Mouse (Mus musculus): Measurements from ENCODE around the gene Usp35. TPM values are rescaled to one million over a fixed set of nuclear protein-coding genes. Genes with fewer than 3 reads are reported as not detected.

Usp35 gene
- polyA plus RNA-seq, 1 experiment from 2014 or later = 5.1 TPM

DNA sequence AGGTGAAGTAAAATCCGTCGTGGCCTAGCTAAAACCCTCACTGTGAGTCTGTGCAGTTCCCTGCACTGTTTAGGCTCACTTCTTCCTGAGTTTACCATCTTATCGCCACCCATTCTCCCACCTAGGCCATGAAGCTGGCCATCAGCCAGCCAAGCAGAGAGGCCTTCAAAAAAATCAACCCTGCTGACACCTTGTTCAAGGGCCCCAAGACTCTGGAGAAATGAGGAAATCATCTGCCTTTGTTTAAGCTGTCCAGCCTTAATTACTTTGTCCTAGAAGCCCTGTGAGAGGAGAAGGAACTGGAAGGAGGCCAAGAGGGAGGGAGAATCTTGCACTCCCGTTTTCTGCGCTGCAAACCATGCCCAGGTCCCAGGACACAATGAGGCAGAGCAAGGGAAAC lies 24.4 kb upstream of the Usp35 start:
- Histone ChIP-seq H3K4me1 (peaks cover 7% of the 10 kb centered on the region; the same call in 1 of the 2 replicates), H3K4me3 (no peak overlapping the region), H3K9ac (no peak overlapping the region), H3K4me2 (replicated peaks) (no peak overlapping the region), H3K27me3 (no peaks in the 10 kb centered on the region), H3K9me3 (replicated peaks) (no peaks in the 10 kb centered on the region), H3K36me3 (no peaks in the 10 kb centered on the region), H3K27ac (no peak overlapping the region)
- WGBS = 84% methylated on average over 5 of the region's 5 CpGs
- no peak for ATAC-seq (ENCODE audit: low FRiP score)

DNA sequence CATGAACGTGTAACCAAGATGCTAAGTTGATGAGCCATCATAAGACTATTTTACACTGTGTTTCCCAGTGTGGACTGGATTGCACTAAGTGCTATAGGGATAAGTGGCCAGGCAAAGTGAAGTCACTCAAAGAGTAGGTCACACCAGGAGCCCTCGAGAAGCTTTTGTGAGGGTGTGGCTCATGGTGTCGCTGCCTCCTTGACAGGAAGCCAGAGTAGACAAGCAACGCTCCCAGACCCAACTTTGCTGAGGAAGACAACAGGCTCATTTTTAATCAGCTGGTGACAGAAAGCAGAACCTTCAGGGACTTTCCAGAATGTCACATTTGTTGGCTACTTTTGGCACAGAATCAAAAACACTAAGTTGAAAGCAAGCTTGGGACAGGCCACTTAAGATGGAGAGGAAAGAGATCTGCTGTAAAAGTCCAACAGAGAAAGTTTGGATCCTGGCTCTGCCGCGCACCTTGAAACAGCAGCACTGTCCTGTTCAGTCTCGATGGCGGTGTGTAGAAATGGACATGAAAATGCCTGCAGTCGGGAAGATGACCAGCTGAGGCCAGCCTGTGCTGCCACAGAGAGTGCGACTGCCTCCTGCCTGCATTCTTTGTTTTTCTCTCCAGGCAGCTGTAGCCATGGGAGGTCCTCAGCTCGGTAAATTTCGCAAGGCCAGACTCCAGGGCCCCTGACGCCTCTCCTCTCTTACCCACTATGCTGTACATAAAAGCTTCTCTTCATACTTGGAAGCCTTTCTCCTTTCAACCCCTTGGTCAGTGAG lies 23.4 kb upstream of the Usp35 start:
- H3K9ac ChIP-seq = no peak overlapping the region
- ATAC-seq (ENCODE audit: low FRiP score) = no peak
- peaks cover 8% of the 10 kb centered on the region; the same call in 1 of the 2 replicates for H3K4me1 ChIP-seq
- H3K27me3 ChIP-seq = no peaks in the 10 kb centered on the region
- no peaks in the 10 kb centered on the region for H3K9me3 ChIP-seq (replicated peaks)
- no peak overlapping the region for H3K27ac ChIP-seq
- no peak overlapping the region for H3K4me3 ChIP-seq
- no peak overlapping the region for H3K4me2 ChIP-seq (replicated peaks)
- 41% methylated on average over 13 of the region's 13 CpGs for WGBS
- H3K36me3 ChIP-seq = no peaks in the 10 kb centered on the region

DNA sequence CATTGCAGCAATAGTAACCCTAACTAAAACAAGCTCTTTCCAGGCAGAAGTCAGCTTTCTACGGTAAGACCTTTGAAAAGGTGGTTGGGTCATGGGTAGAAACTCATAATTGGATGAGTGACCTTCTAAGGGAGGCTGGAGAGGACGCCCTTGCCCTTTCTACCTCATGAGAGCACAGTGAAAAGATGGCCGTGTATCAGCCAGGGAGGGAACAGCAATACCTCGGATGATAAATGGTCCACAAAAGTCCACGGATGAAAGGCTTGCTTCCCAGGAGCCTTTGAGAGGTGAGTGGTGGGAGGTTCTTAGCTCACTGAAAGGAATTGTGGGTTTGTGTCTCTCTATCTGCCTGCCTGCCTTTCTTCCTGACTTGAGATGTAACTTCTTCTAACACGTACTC lies 21.5 kb upstream of the Usp35 start:
- Histone ChIP-seq H3K4me3 (no peak overlapping the region), H3K9ac (no peak overlapping the region), H3K9me3 (replicated peaks) (no peaks in the 10 kb centered on the region), H3K36me3 (peaks cover 3% of the 10 kb centered on the region), H3K4me2 (replicated peaks) (no peak overlapping the region), H3K27ac (no peak overlapping the region), H3K4me1 (peaks cover 8% of the 10 kb centered on the region; the same call in 1 of the 2 replicates), H3K27me3 (no peaks in the 10 kb centered on the region)
- no peak for ATAC-seq (ENCODE audit: low FRiP score)
- WGBS = 91% methylated on average over 6 of the region's 6 CpGs

DNA sequence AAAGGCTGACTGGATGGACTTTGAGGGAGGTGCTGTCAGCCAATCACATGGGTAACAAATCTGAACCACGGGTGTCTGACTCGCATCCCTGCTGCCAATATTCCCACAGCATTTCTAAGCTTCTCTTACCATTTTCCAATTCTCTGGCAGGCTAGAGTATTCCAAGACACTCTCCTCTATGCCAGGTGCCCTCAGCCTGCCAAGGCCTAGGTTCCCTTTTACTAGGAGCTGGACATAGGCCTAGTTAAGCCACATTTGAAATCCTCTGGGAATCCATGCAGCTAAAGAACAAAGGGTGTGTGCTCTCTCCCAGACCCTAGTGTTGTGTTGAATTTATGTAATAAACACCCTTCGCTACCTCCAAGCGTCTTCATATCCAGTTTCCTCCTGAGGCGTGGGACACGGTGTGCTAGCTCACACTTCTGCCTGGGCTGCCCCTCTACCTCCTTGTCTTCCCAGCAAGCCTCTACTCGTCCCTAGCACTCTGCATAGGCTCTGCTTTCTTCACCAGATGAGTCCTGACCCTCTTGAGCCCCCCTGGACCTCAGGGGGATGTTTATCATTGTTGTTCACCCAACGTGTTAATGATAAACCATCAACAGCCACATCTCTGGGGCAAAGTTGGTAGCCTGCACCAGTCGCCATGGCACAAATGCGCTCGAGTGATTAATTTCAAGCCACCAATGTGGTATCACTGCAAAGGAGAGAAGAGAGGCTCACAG lies 20.1 kb upstream of the Usp35 start:
- Histone ChIP-seq H3K9ac (no peak overlapping the region), H3K27me3 (no peaks in the 10 kb centered on the region), H3K4me3 (no peak overlapping the region), H3K4me1 (peaks cover 8% of the 10 kb centered on the region; the same call in 1 of the 2 replicates), H3K9me3 (replicated peaks) (no peaks in the 10 kb centered on the region), H3K27ac (no peak overlapping the region), H3K36me3 (peaks cover 10% of the 10 kb centered on the region), H3K4me2 (replicated peaks) (no peak overlapping the region)
- 86% methylated on average over 11 of the region's 11 CpGs for WGBS
- no peak for ATAC-seq (ENCODE audit: low FRiP score)

DNA sequence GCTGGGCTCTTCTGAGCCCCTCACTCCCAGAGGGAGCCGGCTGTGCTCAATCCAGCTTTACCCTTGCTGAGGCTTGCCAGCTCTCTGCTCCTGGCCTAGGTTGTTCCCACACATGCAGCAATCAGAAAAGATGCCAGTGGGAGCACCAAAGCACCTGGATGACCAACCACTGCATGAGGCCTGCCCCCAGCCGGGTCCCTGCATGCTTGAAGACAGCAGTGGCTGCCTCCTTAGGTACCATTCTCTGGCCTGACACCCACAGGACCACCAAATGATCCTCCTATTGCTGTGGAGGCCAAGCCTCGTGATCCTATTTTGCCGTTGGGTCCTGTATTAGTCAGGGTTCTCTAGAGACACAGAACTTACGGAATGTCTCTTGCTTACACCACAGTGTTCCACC lies 19.1 kb upstream of the Usp35 start:
- H3K4me2 ChIP-seq (replicated peaks) = no peak overlapping the region
- no peak overlapping the region for H3K9ac ChIP-seq
- H3K4me1 ChIP-seq = peaks cover 8% of the 10 kb centered on the region; the same call in 1 of the 2 replicates
- ATAC-seq (ENCODE audit: low FRiP score) = no peak
- H3K27ac ChIP-seq = no peak overlapping the region
- no peak overlapping the region for H3K4me3 ChIP-seq
- no peaks in the 10 kb centered on the region for H3K27me3 ChIP-seq
- 86% methylated on average over 5 of the region's 5 CpGs for WGBS
- H3K36me3 ChIP-seq = peaks cover 10% of the 10 kb centered on the region
- no peaks in the 10 kb centered on the region for H3K9me3 ChIP-seq (replicated peaks)

DNA sequence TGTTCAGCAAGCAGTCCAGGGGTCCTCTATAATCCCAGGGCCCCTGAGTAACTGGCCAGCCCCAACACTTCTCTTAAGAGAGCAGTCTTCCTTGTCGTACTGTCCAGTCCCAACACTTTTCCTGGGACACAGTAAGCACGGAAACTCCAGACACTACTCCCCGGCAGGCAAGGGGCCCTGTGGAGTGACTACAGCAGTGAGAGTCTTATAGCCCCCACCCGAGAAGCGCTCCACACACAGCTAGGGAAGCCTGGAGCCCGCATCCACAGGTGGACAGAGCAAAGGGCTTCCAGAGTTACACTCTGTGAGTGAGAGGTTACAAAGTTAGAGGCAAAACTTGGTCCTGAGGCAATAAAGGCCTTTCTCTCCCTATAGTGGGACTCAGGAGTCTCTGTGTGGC lies 17.6 kb upstream of the Usp35 start:
- Histone ChIP-seq H3K9me3 (replicated peaks) (no peaks in the 10 kb centered on the region), H3K4me3 (no peak overlapping the region), H3K9ac (no peak overlapping the region), H3K4me1 (peaks cover 8% of the 10 kb centered on the region), H3K4me2 (replicated peaks) (no peak overlapping the region), H3K27ac (no peak overlapping the region), H3K27me3 (no peaks in the 10 kb centered on the region), H3K36me3 (peaks cover 10% of the 10 kb centered on the region)
- no peak for ATAC-seq (ENCODE audit: low FRiP score)
- 83% methylated on average over 6 of the region's 6 CpGs for WGBS

DNA sequence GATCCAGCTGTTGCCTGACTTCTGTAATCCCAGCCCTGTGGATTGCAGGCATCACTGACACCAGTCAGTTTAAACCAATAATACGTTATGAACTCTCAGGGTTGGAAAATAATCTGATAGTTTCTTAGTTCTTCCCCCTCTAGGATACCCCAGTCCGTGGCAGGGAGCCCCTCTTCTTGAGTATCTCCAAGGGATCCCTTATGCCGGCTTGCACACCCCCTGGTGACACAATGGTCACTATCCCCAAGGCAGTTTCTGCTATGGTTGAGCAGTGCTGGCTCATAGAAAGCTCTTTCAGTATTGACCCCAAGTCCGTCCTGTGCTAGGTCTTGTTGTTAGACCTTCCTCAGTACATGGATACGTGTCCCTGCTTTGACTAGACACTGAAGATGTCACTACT lies 17.0 kb upstream of the Usp35 start:
- 81% methylated on average over 5 of the region's 5 CpGs for WGBS

DNA sequence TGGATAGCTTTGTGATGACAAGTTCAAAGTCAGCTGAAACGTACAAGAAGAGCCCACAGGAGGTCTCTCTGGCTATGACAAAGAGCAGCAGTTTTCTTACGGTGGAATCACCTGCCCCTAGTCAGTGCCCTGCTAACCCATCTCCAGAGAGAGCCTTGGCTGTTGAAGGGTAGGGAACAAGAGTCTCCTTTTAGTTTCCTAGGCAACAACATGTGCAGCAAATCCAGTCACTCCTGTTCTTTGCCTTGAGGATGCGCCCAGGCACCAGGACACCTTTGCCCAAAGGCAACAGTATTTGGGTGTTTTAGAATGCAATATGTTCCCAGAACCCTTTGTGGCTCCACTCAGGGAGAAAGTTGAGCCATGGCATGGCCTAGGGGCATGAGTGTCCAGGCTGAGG lies 16.5 kb upstream of the Usp35 start:
- Histone ChIP-seq H3K27ac (no peak overlapping the region), H3K36me3 (peaks cover 10% of the 10 kb centered on the region), H3K27me3 (no peaks in the 10 kb centered on the region), H3K4me2 (replicated peaks) (no peak overlapping the region), H3K9ac (no peak overlapping the region), H3K4me3 (no peak overlapping the region), H3K9me3 (replicated peaks) (no peaks in the 10 kb centered on the region), H3K4me1 (peaks cover 8% of the 10 kb centered on the region)
- WGBS = 77% methylated on average over 3 of the region's 3 CpGs
- ATAC-seq (ENCODE audit: low FRiP score) = no peak

More for the DNA sequence above, 17.0 kb upstream of the Usp35 start:
- no peak for ATAC-seq (ENCODE audit: low FRiP score)
- H3K4me1 ChIP-seq = peaks cover 8% of the 10 kb centered on the region
- no peak overlapping the region for H3K9ac ChIP-seq
- peaks cover 10% of the 10 kb centered on the region for H3K36me3 ChIP-seq
- H3K9me3 ChIP-seq (replicated peaks) = no peaks in the 10 kb centered on the region
- H3K27me3 ChIP-seq = no peaks in the 10 kb centered on the region
- H3K4me3 ChIP-seq = no peak overlapping the region
- H3K27ac ChIP-seq = no peak overlapping the region
- H3K4me2 ChIP-seq (replicated peaks) = no peak overlapping the region

DNA sequence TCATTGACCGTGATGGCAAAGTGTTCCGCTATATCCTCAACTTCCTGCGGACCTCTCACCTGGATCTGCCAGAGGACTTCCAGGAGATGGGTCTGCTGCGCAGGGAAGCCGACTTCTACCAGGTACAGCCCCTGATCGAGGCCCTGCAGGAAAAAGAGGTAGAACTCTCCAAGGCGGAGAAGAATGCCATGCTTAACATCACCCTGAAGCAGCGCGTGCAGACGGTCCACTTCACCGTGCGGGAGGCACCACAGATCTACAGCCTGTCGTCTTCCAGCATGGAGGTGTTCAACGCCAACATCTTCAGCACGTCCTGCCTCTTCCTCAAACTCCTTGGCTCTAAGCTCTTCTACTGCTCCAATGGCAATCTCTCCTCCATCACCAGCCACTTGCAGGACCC lies 15.6 kb upstream of the Usp35 start:
- WGBS = 93% methylated on average over 15 of the region's 15 CpGs
- Histone ChIP-seq H3K27me3 (no peaks in the 10 kb centered on the region), H3K9ac (no peak overlapping the region), H3K4me1 (peaks cover 8% of the 10 kb centered on the region), H3K4me3 (no peak overlapping the region), H3K27ac (no peak overlapping the region), H3K4me2 (replicated peaks) (no peak overlapping the region), H3K36me3 (peaks cover 10% of the 10 kb centered on the region), H3K9me3 (replicated peaks) (no peaks in the 10 kb centered on the region)
- ATAC-seq (ENCODE audit: low FRiP score) = no peak

DNA sequence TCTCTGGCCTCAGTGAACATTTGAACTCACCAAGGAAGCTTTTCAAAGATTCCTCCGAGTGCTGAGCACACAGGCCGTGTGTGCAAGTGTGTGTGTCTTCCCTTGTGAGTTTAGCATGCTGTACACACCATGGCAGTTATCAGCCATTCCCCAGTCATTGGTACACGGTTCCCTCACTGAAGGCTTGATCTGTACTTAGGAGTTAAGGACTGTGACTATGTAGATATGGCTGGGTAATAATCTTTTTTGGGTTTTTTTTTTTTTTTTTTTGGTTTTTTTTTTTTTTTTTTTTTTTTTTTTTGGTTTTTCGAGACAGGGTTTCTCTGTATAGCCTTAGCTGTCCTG lies 15.0 kb upstream of the Usp35 start:
- H3K4me2 ChIP-seq (replicated peaks) = no peak overlapping the region
- H3K4me1 ChIP-seq = peaks cover 8% of the 10 kb centered on the region
- ATAC-seq (ENCODE audit: low FRiP score) = no peak
- no peaks in the 10 kb centered on the region for H3K9me3 ChIP-seq (replicated peaks)
- no peak overlapping the region for H3K4me3 ChIP-seq
- 69% methylated on average over 4 of the region's 4 CpGs for WGBS
- peaks cover 10% of the 10 kb centered on the region for H3K36me3 ChIP-seq
- no peaks in the 10 kb centered on the region for H3K27me3 ChIP-seq
- no peak overlapping the region for H3K27ac ChIP-seq
- H3K9ac ChIP-seq = no peak overlapping the region; the same call in 1 of the 2 replicates

DNA sequence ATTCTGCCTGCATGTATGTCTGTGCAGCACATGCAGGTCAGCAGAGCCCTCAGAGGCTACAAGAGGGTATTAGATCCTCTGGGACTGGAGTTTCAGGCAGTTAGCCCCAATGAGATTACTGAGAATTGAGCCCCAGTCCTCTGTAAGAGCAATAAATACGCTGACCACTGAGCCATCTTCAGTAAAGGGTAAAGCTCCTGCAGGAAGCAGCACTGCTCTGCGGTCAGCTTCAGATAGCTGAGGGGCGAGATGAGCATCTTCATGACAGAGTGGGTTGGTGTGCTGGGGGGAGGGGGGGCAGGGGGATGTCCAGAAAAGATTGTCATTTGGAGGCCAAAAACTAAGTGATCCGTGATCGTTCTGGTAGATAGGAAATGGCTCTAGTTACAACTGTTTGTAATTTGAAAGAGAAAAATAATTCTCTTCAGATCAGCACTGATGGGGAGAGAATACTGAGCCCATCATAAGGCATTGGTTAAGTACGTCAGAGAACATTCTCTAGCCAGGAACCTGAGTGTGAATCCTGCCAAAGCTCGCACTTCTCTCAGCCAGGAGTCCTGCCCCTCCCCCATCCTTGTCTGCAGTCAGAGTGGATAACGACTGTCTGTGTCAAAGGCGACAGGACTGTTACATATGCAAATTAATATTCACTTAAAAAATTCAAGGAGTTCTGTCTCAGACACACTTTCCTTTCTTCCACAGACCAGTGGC lies 14.4 kb upstream of the Usp35 start:
- no peaks in the 10 kb centered on the region for H3K9me3 ChIP-seq (replicated peaks)
- H3K4me3 ChIP-seq = no peak overlapping the region
- no peak overlapping the region for H3K27ac ChIP-seq
- H3K9ac ChIP-seq = no peak overlapping the region; the same call in 1 of the 2 replicates
- WGBS = 77% methylated on average over 9 of the region's 9 CpGs
- ATAC-seq (ENCODE audit: low FRiP score) = no peak
- no peaks in the 10 kb centered on the region for H3K27me3 ChIP-seq
- H3K36me3 ChIP-seq = peaks cover 10% of the 10 kb centered on the region
- H3K4me1 ChIP-seq = peaks cover 4% of the 10 kb centered on the region
- no peak overlapping the region for H3K4me2 ChIP-seq (replicated peaks)

DNA sequence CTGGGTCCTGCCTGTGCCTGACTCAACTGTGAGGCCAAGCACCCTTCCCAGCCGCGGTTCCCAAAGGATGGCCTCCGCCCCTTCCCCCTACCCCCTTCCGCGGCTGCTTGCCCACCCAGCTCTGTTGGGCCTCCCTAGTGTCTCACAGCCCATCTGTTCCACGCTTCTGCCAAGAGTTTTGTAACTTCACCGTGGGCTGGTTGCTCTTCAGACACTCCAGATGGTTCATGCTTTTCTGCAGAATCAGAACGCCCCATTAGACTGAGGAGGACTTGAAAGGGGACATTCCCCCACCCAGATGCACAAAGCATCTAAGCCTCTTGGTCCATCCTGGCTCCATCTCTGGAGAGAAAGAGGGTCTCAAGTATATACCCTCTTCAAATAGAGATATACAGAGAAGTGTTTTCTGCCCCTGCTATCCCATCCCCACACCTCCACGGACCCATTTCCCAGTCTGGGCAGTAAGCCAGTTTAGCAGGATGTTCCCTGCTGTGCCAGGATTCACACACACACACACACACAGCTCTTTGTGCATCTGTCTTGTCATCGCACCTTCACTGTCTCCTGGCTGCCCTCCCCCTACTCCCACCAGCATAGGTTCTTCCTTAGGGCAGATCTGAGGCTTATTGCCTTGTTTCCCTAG lies 13.5 kb upstream of the Usp35 start:
- H3K36me3 ChIP-seq = peaks cover 10% of the 10 kb centered on the region
- ATAC-seq (ENCODE audit: low FRiP score) = no peak
- WGBS = 69% methylated on average over 10 of the region's 10 CpGs

More for the DNA sequence above, 13.5 kb upstream of the Usp35 start:
- H3K4me2 ChIP-seq (replicated peaks) = no peak overlapping the region
- no peaks in the 10 kb centered on the region for H3K9me3 ChIP-seq (replicated peaks)
- H3K27me3 ChIP-seq = no peaks in the 10 kb centered on the region
- H3K9ac ChIP-seq = no peak overlapping the region
- H3K4me1 ChIP-seq = peaks cover 3% of the 10 kb centered on the region; the same call in 1 of the 2 replicates
- H3K4me3 ChIP-seq = no peak overlapping the region
- H3K27ac ChIP-seq = no peak overlapping the region

Data from hindbrain, embryonic 12.5 days (tissue).